Mouse (Mus musculus) liver, embryonic 11.5 days (tissue): ENCODE measurements around the gene Zfp467. TPM values are rescaled to one million over a fixed set of nuclear protein-coding genes. Genes with fewer than 3 reads are reported as not detected.

Source experiments
- ATAC-seq: fragments of 200-750 bp; cut with Nextera tagmentation; replicated peaks from 2 replicates; pipeline ENCODE4 v1.8.0; 2017; ENCODE audit warnings: moderate number of reproducible peaks, mild to moderate bottlenecking, moderate TSS enrichment, moderate library complexity; ENCODE audit not compliant: low FRiP score
- DNase-seq: peaks from one replicate; pipeline ENCODE4 v3.0.0-alpha.2; 2017; ENCODE audit warnings: low spot score
- H3K27ac ChIP-seq: fragments of 300-500 bp; sonication (generic); 2 replicates; pipeline ENCODE4 v1.5.1; 2014; ENCODE audit warnings: mild to moderate bottlenecking, low read depth, low read length, control low read depth
- H3K27me3 ChIP-seq: fragments of 300-500 bp; sonication (generic); replicated peaks from 2 replicates; pipeline ENCODE4 v1.6.1; 2014; ENCODE audit warnings: low read length, mixed read lengths; ENCODE audit not compliant: control insufficient read depth, insufficient read depth
- H3K36me3 ChIP-seq: fragments of 300-500 bp; sonication (generic); 2 replicates; pipeline ENCODE4 v1.6.1; 2014; ENCODE audit warnings: mild to moderate bottlenecking, low read length, moderate library complexity, mixed read lengths; ENCODE audit not compliant: control insufficient read depth, insufficient read depth
- H3K4me1 ChIP-seq: fragments of 300-500 bp; sonication (generic); replicated peaks from 2 replicates; pipeline ENCODE4 v1.6.1; 2014; ENCODE audit warnings: low read length, mixed read lengths; ENCODE audit not compliant: control insufficient read depth, insufficient read depth
- H3K4me2 ChIP-seq: fragments of 300-500 bp; sonication (generic); 2 replicates; pipeline ENCODE4 v1.6.1; 2014; ENCODE audit warnings: mild to moderate bottlenecking, control low read depth, moderate library complexity
- H3K4me3 ChIP-seq: fragments of 300-500 bp; sonication (generic); 2 replicates; pipeline ENCODE4 v1.5.1; 2014; ENCODE audit warnings: low read depth, low read length, control low read depth
- H3K9ac ChIP-seq: fragments of 300-500 bp; sonication (generic); 2 replicates; pipeline ENCODE4 v1.6.1; 2014; ENCODE audit warnings: low read depth, low read length, control low read depth
- H3K9me3 ChIP-seq: fragments of 300-500 bp; sonication (generic); 2 replicates; pipeline ENCODE4 v1.6.1; 2016; ENCODE audit warnings: low read length, inconsistent platforms, mixed read lengths; ENCODE audit not compliant: control insufficient read depth
- WGBS: fragments of 180-500 bp; shearing (Covaris S2); extraction: QIAGEN DNeasy Blood & Tissue Kit; methylation state at CpG from one replicate; pipeline ENCODE4 v1.1.7; 2014; 5-methylcytosine and 5-hydroxymethylcytosine counted together
- polyA plus RNA-seq: library from polyadenylated mRNA; unstranded; fragments of >200 nt; fragmentation: Nextera tagmentation; extraction: Ambion mirVana; gene quantifications from 2 replicates; pipeline ENCODE4 v1.2.1, GENCODE M21; 2014

Zfp467 gene
- polyA plus RNA-seq, 1 experiment from 2014 or later: 6.9 TPM

- WGBS: 83% methylated on average over 4 of the region's 4 CpGs
- no peaks in the 10 kb centered on the region for H3K9me3 ChIP-seq
- ATAC-seq (no peak), DNase-seq (peak; percentile 19)
- no peak overlapping the region for H3K4me3 ChIP-seq
- H3K36me3 ChIP-seq: peaks cover 24% of the 10 kb centered on the region; the same call in 1 of the 2 replicates
- H3K9ac ChIP-seq: no peak overlapping the region
- H3K27me3 ChIP-seq: no peaks in the 10 kb centered on the region
- H3K4me2 ChIP-seq: no peak overlapping the region
- H3K27ac ChIP-seq: no peak overlapping the region
- no peaks in the 10 kb centered on the region for H3K4me1 ChIP-seq
These were observed 35.8 kb downstream of the Zfp467 start for GRCm38 (mm10) chr6:48409726-48410343.

- ATAC-seq (no peak), DNase-seq (no peak)
- WGBS: 81% methylated on average over 5 of the region's 5 CpGs
- Histone ChIP-seq H3K4me3 (no peak overlapping the region), H3K4me1 (no peaks in the 10 kb centered on the region), H3K27me3 (no peaks in the 10 kb centered on the region), H3K9ac (no peak overlapping the region), H3K9me3 (no peaks in the 10 kb centered on the region), H3K36me3 (peaks cover 10% of the 10 kb centered on the region; the same call in 1 of the 2 replicates), H3K27ac (no peak overlapping the region), H3K4me2 (no peak overlapping the region)
These were observed 41.6 kb downstream of the Zfp467 start for GRCm38 (mm10) chr6:48404071-48404470.

GRCm38 (mm10) chr6:48399906-48400305 lies 45.7 kb downstream of the Zfp467 start:
- Histone ChIP-seq H3K27me3 (no peaks in the 10 kb centered on the region), H3K4me1 (peaks cover 8% of the 10 kb centered on the region), H3K4me2 (no peak overlapping the region), H3K4me3 (no peak overlapping the region), H3K36me3 (0 out of 2 replicates have a peak, but pooled peaks cover 4% of the 10 kb centered on the region), H3K9me3 (no peaks in the 10 kb centered on the region), H3K27ac (no peak overlapping the region), H3K9ac (no peak overlapping the region)
- DNase-seq (no peak), ATAC-seq (no peak)
- WGBS: 88% methylated on average over 5 of the region's 5 CpGs

- no peak overlapping the region for H3K27ac ChIP-seq
- no peaks in the 10 kb centered on the region for H3K36me3 ChIP-seq
- no peaks in the 10 kb centered on the region for H3K27me3 ChIP-seq
- ATAC-seq (0 out of 2 replicates have a peak, but pooled peaks have one; percentile 32), DNase-seq (no peak)
- H3K4me3 ChIP-seq: no peak overlapping the region
- H3K4me2 ChIP-seq: no peak overlapping the region
- H3K9ac ChIP-seq: no peak overlapping the region
- peaks cover 8% of the 10 kb centered on the region for H3K4me1 ChIP-seq
- 57% methylated on average over 4 of the region's 4 CpGs for WGBS
- H3K9me3 ChIP-seq: no peaks in the 10 kb centered on the region
These were observed 48.3 kb downstream of the Zfp467 start for GRCm38 (mm10) chr6:48397336-48397735.

- DNase-seq (no peak), ATAC-seq (no peak)
- no peaks in the 10 kb centered on the region for H3K9me3 ChIP-seq
- H3K4me1 ChIP-seq: peaks cover 8% of the 10 kb centered on the region
- H3K27ac ChIP-seq: no peak overlapping the region
- no peaks in the 10 kb centered on the region for H3K27me3 ChIP-seq
- no peak overlapping the region for H3K9ac ChIP-seq
- H3K4me2 ChIP-seq: peak overlapping the region; percentile 60
- 96% methylated on average over 1 of the region's 1 CpGs for WGBS
- H3K36me3 ChIP-seq: no peaks in the 10 kb centered on the region
- H3K4me3 ChIP-seq: no peak overlapping the region
These were observed 48.9 kb downstream of the Zfp467 start for GRCm38 (mm10) chr6:48396686-48397085.

- Histone ChIP-seq H3K4me1 (peaks cover 8% of the 10 kb centered on the region), H3K36me3 (no peaks in the 10 kb centered on the region), H3K27ac (no peak overlapping the region), H3K9ac (peak overlapping the region; percentile 78), H3K4me3 (peak overlapping the region; percentile 72), H3K27me3 (no peaks in the 10 kb centered on the region), H3K4me2 (peak overlapping the region; percentile 60), H3K9me3 (no peaks in the 10 kb centered on the region)
- WGBS: 33% methylated on average over 15 of the region's 15 CpGs
- 0 out of 2 replicates have a peak, but pooled peaks have one; percentile 8 for ATAC-seq
- no peak for DNase-seq
These were observed 49.5 kb downstream of the Zfp467 start for GRCm38 (mm10) chr6:48396008-48396595.

GRCm38 (mm10) chr6:48395105-48396007 lies 50.3 kb downstream of the Zfp467 start, which contains the start of gene Krba1:
Gene Krba1, plus strand, starts transcription at chr6:48395586.
- Histone ChIP-seq H3K4me3 (peak within 1 kb of the TSS; percentile 72), H3K4me2 (peak within 1 kb of the TSS; percentile 60), H3K4me1 (peaks cover 8% of the 10 kb centered on the region), H3K9ac (peak within 1 kb of the TSS; percentile 78), H3K36me3 (no peaks in the 10 kb centered on the region), H3K27me3 (no peaks in the 10 kb centered on the region), H3K9me3 (no peaks in the 10 kb centered on the region), H3K27ac (0 out of 2 replicates have a peak within 1 kb of the TSS, but pooled peaks have one; percentile 28)
- DNase-seq (peak; percentile 85), ATAC-seq (peak; percentile 90)
- 3% methylated on average over 65 of the region's 65 CpGs for WGBS

- no peaks in the 10 kb centered on the region for H3K27me3 ChIP-seq
- no peak overlapping the region for H3K4me2 ChIP-seq
- ATAC-seq (no peak), DNase-seq (no peak)
- H3K4me3 ChIP-seq: no peak overlapping the region
- no peak overlapping the region for H3K27ac ChIP-seq
- H3K9ac ChIP-seq: no peak overlapping the region
- no peaks in the 10 kb centered on the region for H3K36me3 ChIP-seq
- peaks cover 8% of the 10 kb centered on the region for H3K4me1 ChIP-seq
- no peaks in the 10 kb centered on the region for H3K9me3 ChIP-seq
These were observed 51.8 kb downstream of the Zfp467 start for GRCm38 (mm10) chr6:48393811-48394210.
